Mouse (Mus musculus): Measurements from ENCODE around the gene Cipc. TPM values are rescaled to one million over a fixed set of nuclear protein-coding genes. Genes with fewer than 3 reads are reported as not detected.

The Cipc gene
- polyA plus RNA-seq, 1 experiment from 2014 or later = 23.3 TPM

DNA sequence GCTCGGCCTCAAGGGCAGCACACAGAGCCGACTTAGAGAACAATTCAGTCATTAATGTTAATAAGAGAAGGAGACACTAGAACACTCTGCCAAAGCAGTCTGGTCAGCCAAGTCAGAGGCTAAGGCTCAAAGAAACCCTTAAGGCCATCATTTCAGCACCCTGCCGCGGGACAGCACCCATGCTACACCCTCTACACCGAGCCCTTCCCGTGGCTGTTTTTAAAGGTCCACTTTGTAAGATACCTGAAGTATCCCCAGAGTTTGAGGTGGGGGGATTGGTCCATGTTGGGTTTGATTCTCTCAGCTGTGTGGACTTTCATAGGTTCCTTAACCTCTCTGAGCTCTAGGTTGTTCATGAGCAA lies 37.3 kb downstream of the Cipc start:
- Histone ChIP-seq H3K4me1 (peaks cover 5% of the 10 kb centered on the region; the same call in 1 of the 2 replicates), H3K9me3 (no peaks in the 10 kb centered on the region), H3K4me2 (no peak overlapping the region), H3K36me3 (no peaks in the 10 kb centered on the region), H3K27ac (no peak overlapping the region), H3K9ac (no peak overlapping the region), H3K27me3 (peaks cover 91% of the 10 kb centered on the region), H3K4me3 (no peak overlapping the region)
- ATAC-seq (ENCODE audit: insufficient number of reproducible peaks, low FRiP score, low TSS enrichment, low read depth) = no peak
- WGBS = 6% methylated on average over 6 of the region's 6 CpGs

DNA sequence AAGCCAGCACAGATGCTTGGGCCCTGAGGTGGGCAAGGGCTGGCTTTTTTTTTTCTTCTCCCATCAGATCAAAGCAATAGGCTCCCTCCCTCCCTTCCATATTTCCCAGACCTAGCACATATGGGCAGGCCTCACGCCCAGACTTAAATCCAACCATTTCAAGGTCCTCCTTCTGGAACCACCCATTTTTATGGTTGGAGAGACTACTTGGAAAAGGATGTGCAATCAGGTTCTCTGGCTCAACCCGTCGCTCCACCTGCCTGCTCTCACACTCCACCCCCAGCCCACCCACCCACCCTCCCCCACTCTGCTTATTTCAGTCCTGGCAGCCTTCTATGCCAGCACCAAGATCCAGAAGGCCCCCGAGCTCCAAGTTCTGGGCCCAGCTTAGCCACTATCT lies 39.7 kb downstream of the Cipc start:
- WGBS = 67% methylated on average over 4 of the region's 4 CpGs
- H3K4me1 ChIP-seq = peaks cover 17% of the 10 kb centered on the region
- H3K27ac ChIP-seq = no peak overlapping the region
- H3K27me3 ChIP-seq = peaks cover 95% of the 10 kb centered on the region
- H3K4me2 ChIP-seq = no peak overlapping the region
- no peak overlapping the region for H3K4me3 ChIP-seq
- H3K9me3 ChIP-seq = no peaks in the 10 kb centered on the region
- H3K9ac ChIP-seq = no peak overlapping the region
- no peaks in the 10 kb centered on the region for H3K36me3 ChIP-seq
- ATAC-seq (ENCODE audit: insufficient number of reproducible peaks, low FRiP score, low TSS enrichment, low read depth) = no peak

DNA sequence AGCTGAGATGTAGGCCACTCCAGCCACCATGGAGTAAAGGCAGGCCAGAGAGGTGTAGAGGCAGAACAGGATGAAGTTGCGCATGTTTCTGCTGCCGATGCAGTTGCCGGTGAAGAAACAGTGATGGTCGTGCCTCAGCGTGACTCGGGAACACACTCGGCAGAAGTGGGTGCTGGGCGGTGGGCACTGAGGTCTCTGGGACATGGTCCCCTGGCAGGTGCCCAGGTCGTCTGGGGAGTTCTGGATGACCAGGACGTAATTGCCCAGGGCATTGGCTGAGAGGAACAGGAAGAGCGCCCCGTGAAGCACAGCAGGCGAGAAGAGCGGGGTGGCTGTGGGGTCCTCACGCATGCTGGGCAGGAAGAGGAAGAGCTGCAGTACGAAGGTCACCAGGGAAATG lies 41.4 kb downstream of the Cipc start:
- H3K27me3 ChIP-seq = peaks cover 92% of the 10 kb centered on the region
- no peak overlapping the region for H3K4me3 ChIP-seq
- peaks cover 17% of the 10 kb centered on the region for H3K4me1 ChIP-seq
- no peak overlapping the region for H3K9ac ChIP-seq
- no peak overlapping the region for H3K4me2 ChIP-seq
- no peak overlapping the region for H3K27ac ChIP-seq
- no peaks in the 10 kb centered on the region for H3K9me3 ChIP-seq
- H3K36me3 ChIP-seq = no peaks in the 10 kb centered on the region
- 40% methylated on average over 16 of the region's 16 CpGs for WGBS
- ATAC-seq (ENCODE audit: insufficient number of reproducible peaks, low FRiP score, low TSS enrichment, low read depth) = no peak

DNA sequence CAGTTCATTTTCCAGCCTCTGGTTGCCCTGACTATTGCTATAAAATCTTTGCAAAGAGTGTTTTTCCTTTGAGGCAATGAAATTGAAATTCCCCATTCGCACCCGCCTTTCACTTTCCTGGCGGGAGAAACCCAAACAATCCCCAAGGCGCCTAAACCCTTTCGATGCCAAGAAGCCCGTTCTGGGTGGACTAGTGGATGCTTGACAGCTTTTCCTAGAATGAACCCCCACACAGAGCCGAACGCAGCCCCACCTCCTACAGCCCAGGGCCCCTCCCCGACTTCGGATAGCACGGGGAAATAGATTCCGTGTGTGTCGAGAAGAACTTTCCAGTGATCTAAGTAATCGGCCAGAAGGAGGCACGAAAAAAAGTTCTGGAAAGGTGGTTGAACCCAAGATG lies 42.5 kb downstream of the Cipc start:
- peaks cover 80% of the 10 kb centered on the region for H3K27me3 ChIP-seq
- H3K9ac ChIP-seq = no peak overlapping the region
- peaks cover 12% of the 10 kb centered on the region for H3K4me1 ChIP-seq
- no peaks in the 10 kb centered on the region for H3K9me3 ChIP-seq
- H3K4me3 ChIP-seq = peak overlapping the region; percentile 20; the same call in 1 of the 2 replicates
- WGBS = 4% methylated on average over 15 of the region's 15 CpGs
- ATAC-seq (ENCODE audit: insufficient number of reproducible peaks, low FRiP score, low TSS enrichment, low read depth) = no peak
- H3K27ac ChIP-seq = no peak overlapping the region
- no peaks in the 10 kb centered on the region for H3K36me3 ChIP-seq
- no peak overlapping the region for H3K4me2 ChIP-seq

DNA sequence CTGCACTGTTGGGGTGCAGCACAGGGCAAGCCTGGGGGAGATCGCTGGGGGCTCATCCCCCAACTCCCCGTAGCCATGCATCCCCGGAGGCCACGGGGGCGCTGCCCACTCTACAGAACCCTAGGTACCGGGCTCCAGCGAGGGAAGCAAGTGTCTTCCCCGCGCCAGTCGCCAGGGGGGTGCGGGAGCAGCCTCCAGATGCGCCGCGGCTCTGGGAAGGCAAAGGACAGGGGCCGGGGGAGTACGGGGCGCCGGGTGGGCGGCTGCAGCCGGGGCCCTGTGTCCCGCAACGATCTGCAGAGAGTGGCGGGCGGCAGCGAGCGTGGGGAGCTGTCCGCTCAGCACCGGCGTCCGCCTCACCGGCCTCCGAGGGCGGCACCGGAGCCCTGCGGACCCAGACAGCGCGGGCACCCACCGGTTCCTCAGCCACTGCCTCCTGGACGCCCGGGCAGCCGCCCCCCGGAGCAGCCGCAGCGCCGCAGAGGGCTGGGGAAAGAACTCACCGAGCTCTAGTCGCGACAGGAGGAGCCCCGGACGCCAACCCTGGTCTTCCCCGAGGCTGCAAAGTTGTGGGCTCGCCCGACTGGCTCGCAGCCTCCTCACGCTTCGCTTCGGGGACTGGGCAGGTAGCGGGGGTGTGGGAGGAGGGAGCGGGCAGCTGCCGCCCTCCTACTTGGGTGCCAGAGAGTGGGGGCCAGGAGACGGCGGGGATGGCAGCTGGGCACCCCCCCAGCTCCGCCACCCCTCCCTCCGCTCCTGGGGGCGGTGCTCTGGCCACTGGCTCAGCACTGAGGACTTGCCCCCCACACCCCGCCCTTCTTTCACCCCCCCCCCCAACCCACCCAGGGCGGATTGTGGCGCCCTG lies 43.3 kb downstream of the Cipc start, which contains the start of gene Zdhhc22:
TSS of gene Zdhhc22 (minus strand) at position 541 of the 865 bp plus-strand sequence.
- WGBS = under 1% methylated on average over 59 of the region's 68 CpGs
- Histone ChIP-seq H3K4me3 (peak within 1 kb of the TSS; percentile 20), H3K36me3 (no peaks in the 10 kb centered on the region), H3K9ac (no peak within 1 kb of the TSS), H3K9me3 (no peaks in the 10 kb centered on the region), H3K27me3 (peaks cover 73% of the 10 kb centered on the region), H3K4me1 (peaks cover 12% of the 10 kb centered on the region), H3K4me2 (peak within 1 kb of the TSS; percentile 38), H3K27ac (no peak within 1 kb of the TSS)
- ATAC-seq (ENCODE audit: insufficient number of reproducible peaks, low FRiP score, low TSS enrichment, low read depth) = 0 out of 2 replicates have a peak, but pooled peaks have one; percentile 42

DNA sequence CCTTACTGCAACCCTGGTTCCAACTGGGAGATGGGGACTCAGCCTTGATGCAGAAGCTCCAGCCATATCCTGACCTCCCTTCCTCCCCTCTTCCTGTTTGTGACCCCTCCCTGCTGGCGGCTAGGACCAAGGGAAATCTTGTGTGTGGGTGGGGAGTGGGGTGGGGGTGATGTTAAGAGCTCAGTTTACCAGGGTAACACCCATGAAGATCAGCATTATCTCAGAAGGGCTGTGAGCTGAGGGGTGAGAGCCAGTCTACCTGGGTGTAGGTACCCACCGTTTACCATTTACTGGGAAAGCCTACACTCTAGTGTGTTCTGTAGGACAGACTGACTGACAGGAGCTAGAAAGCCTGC lies 43.9 kb downstream of the Cipc start:
- no peak for ATAC-seq (ENCODE audit: insufficient number of reproducible peaks, low FRiP score, low TSS enrichment, low read depth)
- H3K4me2 ChIP-seq = no peak overlapping the region
- H3K4me3 ChIP-seq = no peak overlapping the region
- H3K27me3 ChIP-seq = peaks cover 67% of the 10 kb centered on the region
- H3K36me3 ChIP-seq = no peaks in the 10 kb centered on the region
- H3K4me1 ChIP-seq = peaks cover 12% of the 10 kb centered on the region
- no peak overlapping the region for H3K27ac ChIP-seq
- no peak overlapping the region for H3K9ac ChIP-seq
- whole genome bisulfite sequencing = 34% methylated on average over 2 of the region's 2 CpGs
- no peaks in the 10 kb centered on the region for H3K9me3 ChIP-seq

DNA sequence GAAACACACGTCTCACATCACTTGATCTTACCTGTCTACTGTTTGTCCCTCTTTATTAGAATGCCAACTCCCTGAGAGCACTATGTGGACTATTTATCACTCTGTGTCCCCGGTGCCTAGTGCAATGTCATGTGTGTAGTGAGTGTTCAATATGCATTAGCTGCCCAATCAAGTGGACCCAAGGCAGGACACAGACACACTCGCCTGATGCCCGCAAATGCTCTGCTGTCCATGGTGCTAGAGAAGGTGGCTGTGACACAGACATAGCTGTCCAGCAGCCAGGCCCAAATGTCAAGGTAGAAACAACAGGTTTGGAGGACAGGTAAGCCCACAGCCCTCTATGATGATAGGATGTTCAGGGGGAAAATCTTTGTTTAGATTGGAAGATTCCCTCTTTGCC lies 47.3 kb downstream of the Cipc start:
- WGBS = 38% methylated on average over 4 of the region's 4 CpGs
- H3K4me3 ChIP-seq = no peak overlapping the region
- no peak overlapping the region for H3K9ac ChIP-seq
- no peaks in the 10 kb centered on the region for H3K36me3 ChIP-seq
- H3K4me1 ChIP-seq = peaks cover 12% of the 10 kb centered on the region
- ATAC-seq (ENCODE audit: insufficient number of reproducible peaks, low FRiP score, low TSS enrichment, low read depth) = no peak
- no peak overlapping the region for H3K4me2 ChIP-seq
- H3K27me3 ChIP-seq = peaks cover 34% of the 10 kb centered on the region
- H3K27ac ChIP-seq = no peak overlapping the region
- no peaks in the 10 kb centered on the region for H3K9me3 ChIP-seq

DNA sequence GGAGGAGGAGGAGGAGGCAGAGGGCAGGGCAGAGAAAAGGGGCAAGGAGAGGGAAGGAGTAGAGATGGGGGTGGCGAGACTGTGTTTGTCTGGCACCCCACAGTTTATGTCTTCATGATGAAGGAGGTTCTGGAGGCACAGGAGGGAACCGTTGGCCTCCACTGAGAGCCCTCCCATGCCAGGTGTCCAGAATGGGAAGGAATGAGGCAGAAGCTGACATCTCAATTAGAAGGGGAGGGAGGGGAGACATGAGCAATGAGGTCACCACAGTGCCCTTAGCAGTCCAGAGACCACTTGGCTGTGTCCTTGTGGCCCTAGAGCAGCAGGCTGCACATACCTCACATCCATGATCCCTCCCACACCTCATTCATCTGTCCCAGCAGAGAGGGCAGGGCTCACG lies 47.9 kb downstream of the Cipc start:
- no peak for ATAC-seq (ENCODE audit: insufficient number of reproducible peaks, low FRiP score, low TSS enrichment, low read depth)
- H3K4me1 ChIP-seq = peaks cover 7% of the 10 kb centered on the region
- no peak overlapping the region for H3K27ac ChIP-seq
- no peaks in the 10 kb centered on the region for H3K9me3 ChIP-seq
- peaks cover 28% of the 10 kb centered on the region for H3K27me3 ChIP-seq
- no peaks in the 10 kb centered on the region for H3K36me3 ChIP-seq
- no peak overlapping the region for H3K9ac ChIP-seq
- H3K4me2 ChIP-seq = no peak overlapping the region
- H3K4me3 ChIP-seq = no peak overlapping the region
- WGBS = 58% methylated on average over 3 of the region's 3 CpGs

DNA sequence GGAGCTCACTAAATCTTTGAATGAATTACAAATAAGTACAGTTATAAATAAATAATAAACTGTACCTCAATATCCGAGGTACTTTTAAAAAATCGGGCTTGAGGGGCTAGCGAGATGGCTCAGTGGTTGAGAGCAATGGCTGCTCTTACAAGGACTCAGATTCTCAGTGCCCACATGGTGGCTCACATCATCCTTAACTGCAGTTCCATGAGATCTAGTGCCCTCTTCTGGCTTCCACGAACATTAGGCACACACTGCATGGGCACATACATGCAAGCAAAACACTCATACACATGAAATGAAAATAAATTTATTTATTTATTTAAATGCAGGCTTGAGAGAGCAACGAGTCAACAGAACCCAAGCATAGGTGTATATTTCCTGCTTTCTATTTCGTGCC lies 49.1 kb downstream of the Cipc start:
- peaks cover 17% of the 10 kb centered on the region for H3K27me3 ChIP-seq
- ATAC-seq (ENCODE audit: insufficient number of reproducible peaks, low FRiP score, low TSS enrichment, low read depth) = no peak
- H3K9ac ChIP-seq = no peak overlapping the region
- H3K9me3 ChIP-seq = no peaks in the 10 kb centered on the region
- no peak overlapping the region for H3K27ac ChIP-seq
- no peak overlapping the region for H3K4me3 ChIP-seq
- no peaks in the 10 kb centered on the region for H3K4me1 ChIP-seq
- no peak overlapping the region for H3K4me2 ChIP-seq
- H3K36me3 ChIP-seq = no peaks in the 10 kb centered on the region
- WGBS = 73% methylated on average over 6 of the region's 6 CpGs

DNA sequence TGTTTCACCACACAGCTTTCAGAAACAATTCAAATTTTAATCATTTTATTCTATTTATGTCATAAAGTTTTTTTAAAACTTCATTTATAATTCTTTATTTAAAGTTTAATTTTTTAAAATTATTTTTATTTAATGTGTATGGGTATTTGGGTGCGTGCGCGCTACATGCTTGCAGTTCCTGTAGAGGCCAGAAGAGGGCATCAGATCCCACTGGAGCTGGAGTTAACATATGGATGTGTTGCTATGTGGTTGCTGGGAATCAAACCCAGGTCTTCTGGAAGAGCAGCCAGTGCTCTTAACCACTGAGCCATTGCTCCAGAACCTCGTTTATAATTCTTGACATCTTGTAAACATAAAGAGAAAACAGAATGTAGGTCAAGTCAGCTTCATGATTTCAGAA lies 51.9 kb downstream of the Cipc start:
- WGBS = 87% methylated on average over 4 of the region's 4 CpGs
- Histone ChIP-seq H3K9me3 (no peaks in the 10 kb centered on the region), H3K36me3 (no peaks in the 10 kb centered on the region)

DNA sequence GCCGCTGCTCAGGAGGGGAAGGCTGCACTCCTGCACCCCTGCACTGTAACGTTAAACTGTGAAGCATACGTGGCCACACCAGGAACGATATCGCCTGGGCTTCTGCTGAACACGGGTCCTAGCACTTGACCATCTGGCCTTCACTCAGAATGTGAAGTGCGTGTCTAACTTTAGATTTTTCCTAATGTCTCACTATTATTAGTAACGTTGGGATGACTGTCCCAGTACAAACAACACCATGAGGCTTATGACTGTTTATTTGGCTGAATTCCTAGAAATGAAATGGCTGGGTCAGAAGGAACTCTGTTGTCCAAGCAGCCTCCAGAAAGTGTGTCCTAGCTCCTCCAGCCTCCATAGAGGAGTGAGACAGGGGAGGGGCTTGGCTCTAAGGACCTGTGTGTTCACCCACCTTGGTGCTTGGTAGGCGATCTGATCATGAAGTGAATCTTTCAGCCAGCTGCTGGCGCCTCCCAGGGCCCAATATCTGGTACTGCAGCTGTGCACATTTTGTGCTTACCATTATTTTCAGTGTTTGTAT lies 52.5 kb downstream of the Cipc start:
- Histone ChIP-seq H3K4me3 (no peak overlapping the region), H3K27me3 (no peaks in the 10 kb centered on the region), H3K4me1 (no peaks in the 10 kb centered on the region), H3K9me3 (no peaks in the 10 kb centered on the region), H3K4me2 (no peak overlapping the region), H3K36me3 (no peaks in the 10 kb centered on the region), H3K9ac (no peak overlapping the region), H3K27ac (no peak overlapping the region)
- ATAC-seq (ENCODE audit: insufficient number of reproducible peaks, low FRiP score, low TSS enrichment, low read depth) = no peak
- 70% methylated on average over 10 of the region's 10 CpGs for WGBS

More for the DNA sequence above, 51.9 kb downstream of the Cipc start:
- no peak overlapping the region for H3K4me2 ChIP-seq
- H3K27me3 ChIP-seq = no peaks in the 10 kb centered on the region
- no peak for ATAC-seq (ENCODE audit: insufficient number of reproducible peaks, low FRiP score, low TSS enrichment, low read depth)
- H3K4me1 ChIP-seq = no peaks in the 10 kb centered on the region
- H3K4me3 ChIP-seq = no peak overlapping the region
- no peak overlapping the region for H3K9ac ChIP-seq
- no peak overlapping the region for H3K27ac ChIP-seq

DNA sequence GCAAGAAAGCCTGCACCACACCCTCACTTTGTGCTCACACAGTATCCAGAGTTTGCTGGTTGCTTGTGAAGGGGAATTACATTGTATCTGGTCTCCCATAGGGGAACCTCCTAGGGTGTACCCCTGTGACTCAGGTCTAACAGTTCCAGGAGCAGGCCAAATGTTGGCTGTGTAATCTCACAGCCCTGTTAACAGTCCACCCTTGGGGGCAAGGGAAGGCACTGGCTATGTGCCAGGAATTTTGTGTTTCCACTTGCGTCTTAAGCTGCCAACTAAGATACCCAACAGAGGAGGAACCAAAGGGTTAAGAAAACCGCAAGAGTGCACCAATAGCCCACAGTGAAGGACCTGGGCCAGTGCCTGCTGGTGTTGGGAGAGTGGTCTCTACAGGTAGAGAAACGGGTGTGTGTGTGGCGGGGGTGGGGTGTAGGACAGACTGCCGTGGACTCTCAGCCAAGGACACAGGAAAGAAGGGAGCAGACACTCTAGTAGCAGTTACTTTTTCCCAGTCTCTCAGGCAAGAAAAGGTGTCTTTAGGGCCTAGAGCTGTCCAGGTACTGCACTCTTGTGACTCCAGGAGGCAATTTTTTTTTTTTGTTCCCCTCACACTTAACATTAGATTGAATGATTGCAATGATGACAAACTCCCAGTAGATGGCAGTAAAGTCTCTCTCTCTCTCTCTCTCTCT lies 53.5 kb downstream of the Cipc start:
- no peaks in the 10 kb centered on the region for H3K36me3 ChIP-seq
- H3K4me3 ChIP-seq = no peak overlapping the region
- H3K4me2 ChIP-seq = no peak overlapping the region
- H3K4me1 ChIP-seq = no peaks in the 10 kb centered on the region
- no peak overlapping the region for H3K27ac ChIP-seq
- 37% methylated on average over 5 of the region's 5 CpGs for WGBS
- no peak for ATAC-seq (ENCODE audit: insufficient number of reproducible peaks, low FRiP score, low TSS enrichment, low read depth)
- no peak overlapping the region for H3K9ac ChIP-seq
- H3K9me3 ChIP-seq = no peaks in the 10 kb centered on the region
- H3K27me3 ChIP-seq = no peaks in the 10 kb centered on the region
